9 mouse cellular contexts compared by ENCODE assay signal in genomic region chr13:107889588-107889984, GRCm38 (mm10).
DNase-seq lines count a peak whose midpoint lies in the region; ATAC-seq lines count a peak whose summit lies in the region.
"Had no signal": no experiment of that assay in that cellular context is flagged by ENCODE, and none has a peak within 500 bp of the region (broad histone marks: within the 10 kb centered on the region; RNA-seq: fewer than 3 reads in every experiment).

No protein-coding gene starts in this region.

- peak overlapping the region; percentile 81 for H3K27ac ChIP-seq in heart, embryonic 16.5 days (ENCODE audit: low read length)

- WGBS in heart, embryonic 16.5 days = under 1% methylated on average over 41 of the region's 66 CpGs

- peak overlapping the region; percentile 85 for H3K9ac ChIP-seq in heart, embryonic 16.5 days (ENCODE audit: low read length)

- H3K27me3 ChIP-seq in erythroblast, embryonic 14.5 days (ENCODE audit: control insufficient read depth) = peaks cover 94% of the 10 kb centered on the region
- H3K27me3 ChIP-seq in heart, embryonic 16.5 days (ENCODE audit: control insufficient read depth, insufficient read depth, low read length) = peaks cover 13% of the 10 kb centered on the region; the same call in 1 of the 2 replicates

- H3K4me2 ChIP-seq in heart, embryonic 16.5 days (ENCODE audit: low read depth, low read length) = peak overlapping the region; percentile 69

- peak; percentile 10 for DNase-seq in ovary, adult 18-20 months (ENCODE audit: low spot score)
- DNase-seq in ovary, postnatal 36 days (ENCODE audit: low spot score) = no peak
- DNase-seq in mesoderm, embryonic 11.5 days (ENCODE audit: low read depth, low spot score) = peak; percentile 46
- no peak for DNase-seq in cerebellum, postnatal 10 days
- DNase-seq in B cell, adult 2 months = no peak

- H3K4me3 ChIP-seq in erythroblast, embryonic 14.5 days (replicated peaks) = peak overlapping the region; percentile 66
- H3K4me3 ChIP-seq in heart, embryonic 16.5 days (ENCODE audit: low read length) = peak overlapping the region; percentile 83

- ATAC-seq in erythroblast, adult 5-6 weeks (replicated peaks; ENCODE audit: low FRiP score, poor library complexity, severe bottlenecking) = no peak
- ATAC-seq in heart, embryonic 16.5 days (replicated peaks; ENCODE audit: extremely low read depth, insufficient read depth, low FRiP score) = no peak

- H3K4me1 ChIP-seq in erythroblast, embryonic 14.5 days (ENCODE audit: control insufficient read depth) = peaks cover 25% of the 10 kb centered on the region
- peaks cover 10% of the 10 kb centered on the region; the same call in 1 of the 2 replicates for H3K4me1 ChIP-seq in heart, embryonic 16.5 days (ENCODE audit: control insufficient read depth, insufficient read depth, low read length)

- H3K36me3 ChIP-seq in erythroblast, embryonic 14.5 days (ENCODE audit: control insufficient read depth) = no peaks in the 10 kb centered on the region
- H3K36me3 ChIP-seq in heart, embryonic 16.5 days (ENCODE audit: control insufficient read depth, insufficient read depth) = no peaks in the 10 kb centered on the region
- H3K36me3 ChIP-seq: G1E had no signal

- H3K9me3 ChIP-seq in erythroblast, embryonic 14.5 days (ENCODE audit: control insufficient read depth, low read length) = peaks cover 10% of the 10 kb centered on the region; the same call in 1 of the 2 replicates
- no peaks in the 10 kb centered on the region for H3K9me3 ChIP-seq in heart, embryonic 16.5 days (replicated peaks; ENCODE audit: control insufficient read depth, low read length)

Comparison
In these comparisons a context has a peak if more than half of its experiments do, and no peak if none do; other contexts are left out.
1. DNase-seq: peak in ovary, adult 18-20 months (single experiment) and mesoderm, embryonic 11.5 days (single experiment); none in ovary, postnatal 36 days (single experiment), cerebellum, postnatal 10 days (0 of 2) and B cell, adult 2 months (0 of 2).